Mouse (Mus musculus) cerebellum, adult (tissue): Measurements from ENCODE around the gene Arhgap18.

Experiments used
- ATAC-seq: cut with Nextera tagmentation; 2 replicates; pipeline ENCODE4 v1.9.2; 2017; ENCODE audit warnings: mild to moderate bottlenecking, moderate library complexity, mixed read lengths; ENCODE audit not compliant: insufficient number of reproducible peaks, low FRiP score, low TSS enrichment

Gene Arhgap18

GRCm38 (mm10) chr10:26774266-26774665 is 21.0 kb downstream of the Arhgap18 start:
- ATAC-seq, result no peak

GRCm38 (mm10) chr10:26776443-26776842 is 23.2 kb downstream of the Arhgap18 start:
- no peak for ATAC-seq

GRCm38 (mm10) chr10:26780581-26780980 is 27.4 kb downstream of the Arhgap18 start:
- ATAC-seq, result no peak

- no peak for ATAC-seq
Observed at GRCm38 (mm10) chr10:26789680-26790079, 36.5 kb downstream of the Arhgap18 start.

GRCm38 (mm10) chr10:26791810-26792209 is 38.6 kb downstream of the Arhgap18 start:
- no peak for ATAC-seq

GRCm38 (mm10) chr10:26793013-26793412 is 39.8 kb downstream of the Arhgap18 start:
- no peak for ATAC-seq

GRCm38 (mm10) chr10:26796432-26797286 is 43.4 kb downstream of the Arhgap18 start:
- no peak for ATAC-seq

GRCm38 (mm10) chr10:26797287-26797672 is 44.1 kb downstream of the Arhgap18 start:
- no peak for ATAC-seq

GRCm38 (mm10) chr10:26798752-26799411 is 45.7 kb downstream of the Arhgap18 start:
- no peak for ATAC-seq

- no peak for ATAC-seq
Observed at GRCm38 (mm10) chr10:26799562-26800051, 46.4 kb downstream of the Arhgap18 start.

GRCm38 (mm10) chr10:26804351-26804983 is 51.2 kb downstream of the Arhgap18 start:
- ATAC-seq, result no peak

GRCm38 (mm10) chr10:26805007-26805406 is 51.8 kb downstream of the Arhgap18 start:
- no peak for ATAC-seq

GRCm38 (mm10) chr10:26806092-26806491 is 52.9 kb downstream of the Arhgap18 start:
- no peak for ATAC-seq

- no peak for ATAC-seq
Observed at GRCm38 (mm10) chr10:26810059-26810458, 56.8 kb downstream of the Arhgap18 start.

- ATAC-seq, result no peak
Observed at GRCm38 (mm10) chr10:26810810-26811209, 57.6 kb downstream of the Arhgap18 start.

- ATAC-seq, result no peak
Observed at GRCm38 (mm10) chr10:26811342-26811741, 58.1 kb downstream of the Arhgap18 start.

GRCm38 (mm10) chr10:26815646-26816045 is 62.4 kb downstream of the Arhgap18 start:
- ATAC-seq, result no peak

- ATAC-seq, result no peak
Observed at GRCm38 (mm10) chr10:26820326-26820725, 67.1 kb downstream of the Arhgap18 start.

GRCm38 (mm10) chr10:26820936-26821335 is 67.7 kb downstream of the Arhgap18 start:
- ATAC-seq, result no peak

GRCm38 (mm10) chr10:26823997-26824396 is 70.8 kb downstream of the Arhgap18 start:
- no peak for ATAC-seq
